Mouse (Mus musculus) ovary, postnatal 10 days (tissue): Measurements from ENCODE around the gene Klhl15.
"Not testable (repeated sequence)": the region's sequence is repeated elsewhere in the genome, so short reads cannot be mapped to it uniquely, and the experiment has no call there.

Experiments used
- DNase-seq: peaks from one replicate; pipeline ENCODE4 v3.0.0; 2022; ENCODE audit warnings: low spot score

The Klhl15 gene

GRCm38 (mm10) chrX:94234532-94235189 is at the start of gene Klhl15:
Gene Klhl15 (plus strand): TSS chrX:94234599.
- DNase-seq = peak; percentile 65

GRCm38 (mm10) chrX:94185156-94185555 is 49.2 kb upstream of the Klhl15 start:
- no peak for DNase-seq

- not testable (repeated sequence) for DNase-seq
Measured at GRCm38 (mm10) chrX:94193901-94194300, 40.5 kb upstream of the Klhl15 start.

DNA sequence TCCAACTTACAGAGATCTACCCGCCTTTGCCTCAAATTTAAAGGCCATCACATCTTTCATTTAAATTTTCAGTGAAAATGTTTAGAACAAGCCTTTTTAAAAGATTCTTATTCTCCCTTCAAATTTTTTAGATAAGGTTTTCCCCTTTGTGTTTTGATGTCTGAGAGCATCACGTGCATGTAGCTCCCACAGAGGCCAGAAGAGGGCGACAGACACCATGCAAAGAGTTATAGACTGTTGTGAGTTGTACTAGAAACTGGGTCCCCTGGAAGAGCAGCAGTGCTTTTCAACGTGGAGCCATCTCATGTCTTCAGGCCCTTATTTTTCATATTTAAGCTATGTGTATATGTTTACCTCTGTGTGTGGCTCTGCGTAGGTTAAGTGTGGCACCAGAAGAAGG is 36.6 kb upstream of the Klhl15 start:
- no peak for DNase-seq

GRCm38 (mm10) chrX:94212264-94212596 is 22.2 kb upstream of the Klhl15 start:
- no peak for DNase-seq

- DNase-seq = peak; percentile 87
Measured at GRCm38 (mm10) chrX:94212597-94213321, 21.6 kb upstream of the Klhl15 start, which contains the start of gene Eif2s3x. Gene Eif2s3x (minus strand): TSS chrX:94212862.

GRCm38 (mm10) chrX:94213384-94213783 is 21.0 kb upstream of the Klhl15 start:
- no peak for DNase-seq

DNA sequence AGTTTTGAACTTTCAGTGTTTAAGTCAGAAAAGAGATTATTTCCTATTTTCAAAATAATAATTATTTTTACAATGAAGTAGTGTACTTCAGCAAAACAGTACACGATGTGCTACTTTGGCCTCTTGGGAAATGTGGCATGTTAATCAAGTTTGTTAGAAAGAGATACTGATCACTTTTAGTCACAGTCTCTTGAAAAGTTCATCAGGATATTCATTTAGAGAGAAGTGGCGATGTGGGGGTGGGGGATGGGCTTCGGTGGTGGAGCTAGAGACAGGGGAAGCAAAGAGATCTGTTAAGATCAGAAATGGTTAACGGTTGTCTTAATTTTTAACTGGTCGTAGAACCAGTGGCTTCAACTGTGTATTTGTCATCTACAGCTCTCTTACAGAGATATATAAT is 967 bp upstream of the Klhl15 start:
- no peak for DNase-seq

DNA sequence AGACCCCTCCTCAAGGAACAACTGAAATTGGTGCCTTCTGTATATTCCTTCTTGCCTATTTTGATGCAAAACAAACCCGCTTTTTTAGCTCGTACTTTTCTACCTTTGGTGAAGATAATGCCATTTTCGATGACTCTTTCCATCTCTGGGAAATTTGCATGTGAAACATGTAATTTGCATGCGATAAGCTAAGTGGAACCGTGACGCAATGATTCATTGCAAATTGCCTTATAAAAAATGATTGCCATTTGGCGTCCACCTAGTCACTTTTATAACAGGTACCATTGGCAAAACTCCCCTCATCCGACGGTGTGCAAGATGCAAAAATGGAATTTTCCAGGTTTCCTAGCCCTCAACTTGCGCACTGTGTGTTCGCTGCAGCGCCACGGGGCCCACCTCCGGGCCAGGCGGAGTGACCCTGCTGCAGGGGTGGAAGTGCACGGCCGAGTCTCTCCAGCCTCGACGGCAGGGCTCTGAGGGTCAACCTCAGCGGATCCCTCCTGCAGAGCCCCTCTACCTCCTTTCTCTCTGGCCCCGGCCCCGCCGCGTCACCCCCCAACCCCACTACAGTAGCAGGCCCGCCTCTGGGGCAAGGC is 365 bp upstream of the Klhl15 start:
- no peak for DNase-seq

- peak; percentile 3 for DNase-seq
Measured at GRCm38 (mm10) chrX:94235190-94235555, 774 bp downstream of the Klhl15 start.

GRCm38 (mm10) chrX:94235601-94236000 is 1.2 kb downstream of the Klhl15 start:
- DNase-seq = no peak

DNA sequence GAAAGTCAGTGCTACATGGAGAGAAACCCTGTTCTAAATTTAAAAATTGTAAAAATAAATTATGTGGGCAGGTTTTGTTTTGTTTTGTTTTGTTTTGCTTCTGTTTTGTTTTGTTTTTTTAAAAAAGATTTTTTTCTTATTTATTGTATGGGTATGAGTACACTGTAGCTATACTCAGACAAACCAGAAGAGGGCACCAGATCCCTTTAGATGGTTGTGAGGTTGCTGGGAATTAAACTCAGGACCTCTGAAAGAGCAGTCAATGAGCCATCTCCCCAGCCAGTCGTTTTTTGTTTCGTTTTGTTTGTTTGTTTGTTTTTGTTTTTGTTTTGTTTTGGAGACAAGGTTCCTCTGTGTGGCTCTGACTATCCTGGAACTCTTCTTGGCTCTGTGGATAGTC is 54.5 kb downstream of the Klhl15 start:
- no peak for DNase-seq

DNA sequence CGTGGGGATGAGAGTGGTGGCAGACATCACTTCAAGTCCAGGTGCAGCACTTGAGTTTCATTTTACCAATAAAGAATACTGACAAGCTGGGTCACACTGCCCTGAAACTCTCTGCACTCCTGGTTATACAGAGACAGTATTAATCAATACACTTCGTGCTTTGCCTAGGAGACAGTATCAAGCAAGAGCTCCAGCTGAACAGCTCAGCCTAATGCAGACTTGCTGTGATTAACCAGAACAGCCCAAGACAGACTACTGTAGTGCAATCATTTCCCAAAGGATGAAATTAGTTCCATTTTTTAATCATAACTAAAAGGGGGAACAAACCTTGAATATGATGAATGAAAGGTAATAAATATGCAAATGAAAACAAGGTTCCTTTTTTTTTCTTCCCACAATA is 68.5 kb downstream of the Klhl15 start:
- DNase-seq = no peak

GRCm38 (mm10) chrX:94321036-94321902 is 86.9 kb downstream of the Klhl15 start:
- no peak for DNase-seq
